ENCODE assay signal across 9 mouse cellular contexts in the genomic region with DNA sequence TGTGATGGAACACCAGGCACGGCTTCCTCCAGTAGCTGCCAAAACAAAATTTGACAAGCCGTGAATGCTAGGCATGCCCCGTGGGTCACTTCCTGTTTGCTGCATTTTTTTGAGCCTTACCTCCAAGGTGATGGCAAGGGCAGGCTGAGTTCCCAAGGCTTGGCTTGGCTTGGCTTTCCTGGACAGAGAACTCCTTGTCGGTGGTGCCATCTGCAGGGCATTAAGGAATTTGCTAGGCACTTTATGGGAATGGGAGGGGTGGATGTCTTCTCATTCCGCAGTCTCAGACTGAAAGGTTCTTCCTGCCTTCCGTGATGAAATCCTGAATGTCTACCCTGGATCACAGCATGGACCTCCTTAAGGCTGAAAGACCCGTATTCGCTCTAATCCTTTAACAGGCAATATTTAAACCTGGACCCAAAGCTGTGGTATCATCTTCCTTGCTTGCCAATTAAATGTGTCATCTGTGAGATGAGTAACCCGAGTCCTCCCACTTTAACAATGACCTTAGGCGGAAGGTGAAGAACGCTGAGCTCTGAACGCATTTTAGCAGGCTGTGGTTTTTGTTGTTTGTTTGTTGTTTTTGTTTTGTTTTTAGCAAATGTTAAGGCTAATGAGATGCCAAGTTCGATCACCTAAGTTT. TPM values are rescaled to one million over a fixed set of nuclear protein-coding genes. Genes with fewer than 3 reads are reported as not detected.
DNase-seq lines count a peak whose midpoint lies in the region; ATAC-seq and TF ChIP-seq lines count a peak whose summit lies in the region.
"Had no signal": no experiment of that assay in that cellular context is flagged by ENCODE, and none has a peak within 500 bp of the region (broad histone marks: within the 10 kb centered on the region; RNA-seq: fewer than 3 reads in every experiment).

No protein-coding gene starts in this region.

- no peak overlapping the region for H3K4me3 ChIP-seq in intestine, postnatal 0 days (ENCODE audit: low read depth, low read length)
- H3K4me3 ChIP-seq in midbrain, embryonic 12.5 days, result no peak overlapping the region

- peak; percentile 99 for DNase-seq in 3T3-L1 (ENCODE audit: low read depth, low spot score)
- DNase-seq in adrenal gland, adult (ENCODE audit: inconsistent age in 2 of 2, low spot score in 1 of 2), result peak; percentile 81 to 95
- peak; percentile 70 for DNase-seq in embryo, embryonic 9.5 days (ENCODE audit: extremely low spot score)
- DNase-seq in heart, adult 18-20 months, result peak; percentile 81 to 84
- peak; percentile 46 to 61 for DNase-seq in left cerebral cortex, postnatal 36 days (ENCODE audit: low spot score in 2 of 2)
- DNase-seq in splenic B cell, adult 2 months (ENCODE audit: low read depth, low spot score), result peak; percentile 52

- 14% methylated on average over 13 of the region's 13 CpGs for WGBS in intestine, postnatal 0 days
- WGBS in midbrain, embryonic 12.5 days, result 16% methylated on average over 13 of the region's 13 CpGs

- intact Hi-C loops in left cerebral cortex, postnatal 36 days (cut with DNase I), result loop anchor here (2.0 kb wide), 1 partner anchor 36 kb away; no protein-coding TSS in a partner anchor

- peaks cover 9% of the 10 kb centered on the region; the same call in 1 of the 2 replicates for H3K36me3 ChIP-seq in intestine, postnatal 0 days (ENCODE audit: control insufficient read depth, insufficient read depth)
- H3K36me3 ChIP-seq in midbrain, embryonic 12.5 days, result peaks cover 12% of the 10 kb centered on the region
- 0 out of 2 replicates have a peak, but pooled peaks cover 4% of the 10 kb centered on the region for H3K36me3 ChIP-seq in splenic B cell, adult 2 months (ENCODE audit: control insufficient read depth, insufficient read depth, low read length, poor library complexity, severe bottlenecking)

- H3K9me3 ChIP-seq in intestine, postnatal 0 days (ENCODE audit: control insufficient read depth), result no peaks in the 10 kb centered on the region
- no peaks in the 10 kb centered on the region for H3K9me3 ChIP-seq in midbrain, embryonic 12.5 days

- no peaks in the 10 kb centered on the region for H3K27me3 ChIP-seq in intestine, postnatal 0 days (replicated peaks; ENCODE audit: control insufficient read depth, insufficient read depth, low read length)
- no peaks in the 10 kb centered on the region for H3K27me3 ChIP-seq in midbrain, embryonic 12.5 days
- peaks cover 2% of the 10 kb centered on the region for H3K27me3 ChIP-seq in splenic B cell, adult 2 months (ENCODE audit: control insufficient read depth, insufficient read depth, low read length, poor library complexity, severe bottlenecking)

- H3K4me2 ChIP-seq in intestine, postnatal 0 days (replicated peaks; ENCODE audit: low read depth), result 0 out of 2 replicates have a peak overlapping the region, but pooled peaks have one; percentile 24
- H3K4me2 ChIP-seq in midbrain, embryonic 12.5 days (replicated peaks), result no peak overlapping the region

- no peaks in the 10 kb centered on the region for H3K4me1 ChIP-seq in intestine, postnatal 0 days (replicated peaks; ENCODE audit: control insufficient read depth, insufficient read depth, low read length)
- H3K4me1 ChIP-seq in midbrain, embryonic 12.5 days, result peaks cover 15% of the 10 kb centered on the region

- TF ChIP-seq CTCF in intestine, postnatal 0 days (IDR thresholded peaks at IDR 0.05; ENCODE audit: low read depth), result peak; percentile 88

- peak; percentile 76 for ATAC-seq in intestine, postnatal 0 days
- ATAC-seq in midbrain, embryonic 12.5 days (ENCODE audit: low FRiP score, low read depth), result 0 out of 2 replicates have a peak, but pooled peaks have one; percentile 54

- H3K27ac ChIP-seq in intestine, postnatal 0 days (ENCODE audit: low read depth, low read length), result no peak overlapping the region
- no peak overlapping the region for H3K27ac ChIP-seq in midbrain, embryonic 12.5 days (replicated peaks)

- H3K9ac ChIP-seq in intestine, postnatal 0 days (ENCODE audit: low read depth, low read length), result no peak overlapping the region
- H3K9ac ChIP-seq in midbrain, embryonic 12.5 days (replicated peaks), result no peak overlapping the region

RNA-seq across cellular contexts. Expression of gene Tuba1b, which starts 5.6 kb away (rescaled TPM):
- total RNA-seq in heart, adult 18-20 months (2021), result 100 to 1,000 TPM; 138 to 153 TPM
- 391 and 435 TPM in 2 replicates for polyA plus RNA-seq in intestine, postnatal 0 days (2015; fragmentation: Nextera tagmentation; extraction: Ambion mirVana)
- total RNA-seq in left cerebral cortex, postnatal 36 days (2021), result 100 to 1,000 TPM; 509 to 602 TPM
- 1,566 and 1,635 TPM in 2 replicates for polyA plus RNA-seq in midbrain, embryonic 12.5 days (2016; fragmentation: Nextera tagmentation; extraction: Ambion mirVana)

RNA-seq across cellular contexts. Expression of gene Lmbr1l, which starts 10.7 kb away (rescaled TPM):
- total RNA-seq in heart, adult 18-20 months (2021), result 1 to 10 TPM; 7.4 to 9.8 TPM
- polyA plus RNA-seq in intestine, postnatal 0 days (2015; fragmentation: Nextera tagmentation; extraction: Ambion mirVana), result 27.0 and 30.6 TPM in 2 replicates
- 10 to 100 TPM; 12.6 to 16.6 TPM for total RNA-seq in left cerebral cortex, postnatal 36 days (2021)
- 37.1 and 40.7 TPM in 2 replicates for polyA plus RNA-seq in midbrain, embryonic 12.5 days (2016; fragmentation: Nextera tagmentation; extraction: Ambion mirVana)

RNA-seq across cellular contexts. Expression of gene Gm49450, which starts 24.6 kb away (rescaled TPM):
- not detected for total RNA-seq in heart, adult 18-20 months (2021)
- polyA plus RNA-seq in intestine, postnatal 0 days (2015; fragmentation: Nextera tagmentation; extraction: Ambion mirVana), result not detected in 2 replicates
- not detected for total RNA-seq in left cerebral cortex, postnatal 36 days (2021)
- polyA plus RNA-seq in midbrain, embryonic 12.5 days (2016; fragmentation: Nextera tagmentation; extraction: Ambion mirVana), result not detected in 2 replicates
- total RNA-seq: adrenal gland, postnatal 4 days had no signal

RNA-seq across cellular contexts. Expression of gene Tuba1a, which starts 24.8 kb away (rescaled TPM):
- total RNA-seq in heart, adult 18-20 months (2021), result 10 to 100 TPM; 63.6 to 78.8 TPM
- 457 and 503 TPM in 2 replicates for polyA plus RNA-seq in intestine, postnatal 0 days (2015; fragmentation: Nextera tagmentation; extraction: Ambion mirVana)
- 1,000 to 10,000 TPM in 1 of 2 experiments, 100 to 1,000 TPM in 1; 932 to 1,107 TPM for total RNA-seq in left cerebral cortex, postnatal 36 days (2021)
- 9,394 and 9,642 TPM in 2 replicates for polyA plus RNA-seq in midbrain, embryonic 12.5 days (2016; fragmentation: Nextera tagmentation; extraction: Ambion mirVana)

RNA-seq across cellular contexts. Expression of gene Dhh, which starts 30.4 kb away (rescaled TPM):
- total RNA-seq in heart, adult 18-20 months (2021), result 1 to 10 TPM in 1 of 2 experiments, under 1 TPM in 1; 0.87 to 1.8 TPM
- polyA plus RNA-seq in intestine, postnatal 0 days (2015; fragmentation: Nextera tagmentation; extraction: Ambion mirVana), result 0.88 and 0.93 TPM in 2 replicates
- under 1 TPM in 1 of 2 experiments, not detected in 1; 0.35 TPM for total RNA-seq in left cerebral cortex, postnatal 36 days (2021)
- 0.56 and 0.66 TPM in 2 replicates for polyA plus RNA-seq in midbrain, embryonic 12.5 days (2016; fragmentation: Nextera tagmentation; extraction: Ambion mirVana)
